In the genomic region with DNA sequence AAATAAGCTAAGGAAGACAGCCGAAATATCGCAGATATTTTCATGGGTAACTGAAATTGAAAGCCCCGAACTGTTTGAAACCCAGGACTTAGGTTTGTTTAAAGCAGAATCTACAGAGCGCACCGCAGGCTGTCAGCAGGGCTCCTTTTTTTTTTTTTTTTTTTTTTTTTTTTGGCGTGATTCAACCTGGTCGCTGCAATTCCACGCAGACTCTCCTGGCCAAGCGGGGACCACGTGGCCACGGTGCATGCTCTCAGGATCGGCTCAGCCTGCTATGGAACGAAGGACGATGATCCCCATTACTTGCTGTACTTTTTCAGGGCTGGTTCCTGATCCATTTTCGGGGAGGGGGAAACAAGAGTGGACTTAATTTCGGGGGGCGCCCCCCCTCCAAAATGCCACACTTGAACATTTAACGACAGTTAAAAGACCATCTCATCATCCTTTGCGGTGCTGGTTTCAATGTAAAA, we compare ENCODE assay signal across 8 mouse cellular contexts. TPM values are rescaled to one million over a fixed set of nuclear protein-coding genes. Genes with fewer than 3 reads are reported as not detected.
DNase-seq lines count a peak whose midpoint lies in the region; ATAC-seq and TF ChIP-seq lines count a peak whose summit lies in the region.

No protein-coding gene starts in this region.

- no peak for ATAC-seq in forebrain, embryonic 13.5 days
- ATAC-seq in intestine, postnatal 0 days: no peak
- ATAC-seq in lung, embryonic 16.5 days (ENCODE audit: low read depth): no peak

- TF ChIP-seq POLR2A in lung, adult 2 months (IDR thresholded peaks at IDR 0.05; ENCODE audit: borderline replicate concordance, extremely low read depth, low read depth, low read length): no peak
- TF ChIP-seq POLR2A in bone marrow macrophage, adult 2 months (IDR thresholded peaks at IDR 0.05; ENCODE audit: borderline replicate concordance, low read depth, low read length): no peak

- H3K27ac ChIP-seq in bone marrow macrophage, adult 2 months (ENCODE audit: insufficient read depth, low read depth, low read length): no peak overlapping the region
- H3K27ac ChIP-seq in forebrain, embryonic 13.5 days: peak overlapping the region; percentile 89
- peak overlapping the region; percentile 91; the same call in 1 of the 2 replicates for H3K27ac ChIP-seq in intestine, postnatal 0 days (ENCODE audit: low read depth, low read length)
- H3K27ac ChIP-seq in lung, embryonic 16.5 days (ENCODE audit: low read length): no peak overlapping the region

- H3K4me1 ChIP-seq in lung, adult 2 months (ENCODE audit: control insufficient read depth, insufficient read depth, low read length): 0 out of 2 replicates have a peak, but pooled peaks cover 4% of the 10 kb centered on the region
- peaks cover 9% of the 10 kb centered on the region for H3K4me1 ChIP-seq in bone marrow macrophage, adult 2 months (ENCODE audit: control insufficient read depth, insufficient read depth, low read length)
- H3K4me1 ChIP-seq in forebrain, embryonic 13.5 days: peaks cover 46% of the 10 kb centered on the region
- H3K4me1 ChIP-seq in intestine, postnatal 0 days (replicated peaks; ENCODE audit: control insufficient read depth, insufficient read depth, low read length): 0 out of 2 replicates have a peak, but pooled peaks cover 5% of the 10 kb centered on the region
- H3K4me1 ChIP-seq in lung, embryonic 16.5 days (replicated peaks; ENCODE audit: control insufficient read depth, insufficient read depth, low read length): peaks cover 18% of the 10 kb centered on the region

- 0 out of 2 replicates have a peak, but pooled peaks cover 5% of the 10 kb centered on the region for H3K27me3 ChIP-seq in forebrain, embryonic 13.5 days
- H3K27me3 ChIP-seq in intestine, postnatal 0 days (replicated peaks; ENCODE audit: control insufficient read depth, insufficient read depth, low read length): no peaks in the 10 kb centered on the region
- peaks cover 17% of the 10 kb centered on the region for H3K27me3 ChIP-seq in lung, embryonic 16.5 days (ENCODE audit: control insufficient read depth, insufficient read depth, low read depth, low read length)

- DNase-seq in lung, adult 2 months: no peak
- no peak for DNase-seq in lung, adult 18-20 months
- DNase-seq in right cerebral cortex, postnatal 25 days: peak; percentile 33
- no peak for DNase-seq in urinary bladder, postnatal 36 days (ENCODE audit: low spot score in 2 of 2)

- H3K9me3 ChIP-seq in forebrain, embryonic 13.5 days (replicated peaks): no peaks in the 10 kb centered on the region
- H3K9me3 ChIP-seq in intestine, postnatal 0 days (ENCODE audit: control insufficient read depth): no peaks in the 10 kb centered on the region
- no peaks in the 10 kb centered on the region for H3K9me3 ChIP-seq in lung, embryonic 16.5 days (ENCODE audit: control insufficient read depth, low read length)

- H3K9ac ChIP-seq in forebrain, embryonic 13.5 days: peak overlapping the region; percentile 89
- peak overlapping the region; percentile 72 for H3K9ac ChIP-seq in intestine, postnatal 0 days (ENCODE audit: low read depth, low read length)
- peak overlapping the region; percentile 77 for H3K9ac ChIP-seq in lung, embryonic 16.5 days (ENCODE audit: low read length)

- WGBS in lung, adult 2 months: 3% methylated on average over 19 of the region's 19 CpGs
- WGBS in forebrain, embryonic 13.5 days: under 1% methylated on average over 19 of the region's 19 CpGs
- WGBS in intestine, postnatal 0 days: under 1% methylated on average over 19 of the region's 19 CpGs
- 2% methylated on average over 19 of the region's 19 CpGs for WGBS in lung, embryonic 16.5 days

- TF ChIP-seq CTCF in lung, adult 2 months (IDR thresholded peaks at IDR 0.05; ENCODE audit: insufficient read depth, low read length): no peak
- no peak for TF ChIP-seq CTCF in bone marrow macrophage, adult 2 months (IDR thresholded peaks at IDR 0.05; ENCODE audit: low read depth, low read length)
- TF ChIP-seq CTCF in intestine, postnatal 0 days (IDR thresholded peaks at IDR 0.05; ENCODE audit: low read depth): no peak

- H3K4me2 ChIP-seq in forebrain, embryonic 13.5 days: peak overlapping the region; percentile 86
- peak overlapping the region; percentile 99 for H3K4me2 ChIP-seq in intestine, postnatal 0 days (replicated peaks; ENCODE audit: low read depth)
- H3K4me2 ChIP-seq in lung, embryonic 16.5 days (ENCODE audit: low read depth, low read length): peak overlapping the region; percentile 98

- peak overlapping the region; percentile 98 for H3K4me3 ChIP-seq in lung, adult 2 months (replicated peaks; ENCODE audit: extremely low read depth, low read depth, low read length)
- H3K4me3 ChIP-seq in bone marrow macrophage, adult 2 months (ENCODE audit: insufficient read depth, low read length): peak overlapping the region; percentile 89
- H3K4me3 ChIP-seq in forebrain, embryonic 13.5 days: peak overlapping the region; percentile 83
- H3K4me3 ChIP-seq in intestine, postnatal 0 days (ENCODE audit: low read depth, low read length): peak overlapping the region; percentile 65
- peak overlapping the region; percentile 71 for H3K4me3 ChIP-seq in lung, embryonic 16.5 days (ENCODE audit: low read length)

- no peaks in the 10 kb centered on the region for H3K36me3 ChIP-seq in forebrain, embryonic 13.5 days (ENCODE audit: poor library complexity, severe bottlenecking)
- no peaks in the 10 kb centered on the region for H3K36me3 ChIP-seq in intestine, postnatal 0 days (ENCODE audit: control insufficient read depth, insufficient read depth)
- H3K36me3 ChIP-seq in lung, embryonic 16.5 days (ENCODE audit: control insufficient read depth, insufficient read depth, low read length): no peaks in the 10 kb centered on the region

RNA-seq across cellular contexts. Expression of a gene that starts 1.4 kb away (rescaled TPM):
- 3.6 and 4.7 TPM in 2 replicates for polyA plus RNA-seq in lung, adult 2 months (2012; rRNA removed)
- polyA plus RNA-seq in bone marrow macrophage, adult 2 months (2012; ENCODE audit: insufficient read depth, insufficient read length, missing spikeins): 6.3 and 7.7 TPM in 2 replicates
- 25.7 and 27.3 TPM in 2 replicates for polyA plus RNA-seq in forebrain, embryonic 13.5 days (2015; fragmentation: Nextera tagmentation; extraction: Ambion mirVana)
- 6.4 and 8.3 TPM in 2 replicates for polyA plus RNA-seq in intestine, postnatal 0 days (2015; fragmentation: Nextera tagmentation; extraction: Ambion mirVana)
- polyA plus RNA-seq in lung, embryonic 16.5 days (2015; fragmentation: Nextera tagmentation; extraction: Ambion mirVana): 8.2 and 9.1 TPM in 2 replicates

RNA-seq across cellular contexts. Expression of a gene that starts 16.8 kb away (rescaled TPM):
- polyA plus RNA-seq in lung, adult 2 months (2012; rRNA removed): 3.3 and 4.3 TPM in 2 replicates
- 4.4 and 4.5 TPM in 2 replicates for polyA plus RNA-seq in bone marrow macrophage, adult 2 months (2012; ENCODE audit: insufficient read depth, insufficient read length, missing spikeins)
- polyA plus RNA-seq in forebrain, embryonic 13.5 days (2015; fragmentation: Nextera tagmentation; extraction: Ambion mirVana): 10.4 and 12.4 TPM in 2 replicates
- 3.8 and 4.5 TPM in 2 replicates for polyA plus RNA-seq in intestine, postnatal 0 days (2015; fragmentation: Nextera tagmentation; extraction: Ambion mirVana)
- 2.8 and 3.3 TPM in 2 replicates for polyA plus RNA-seq in lung, embryonic 16.5 days (2015; fragmentation: Nextera tagmentation; extraction: Ambion mirVana)

RNA-seq across cellular contexts. Expression of a gene that starts 29.3 kb away (rescaled TPM):
- 1.3 and 2.2 TPM in 2 replicates for polyA plus RNA-seq in lung, adult 2 months (2012; rRNA removed)
- 67.7 and 73.9 TPM in 2 replicates for polyA plus RNA-seq in bone marrow macrophage, adult 2 months (2012; ENCODE audit: insufficient read depth, insufficient read length, missing spikeins)
- polyA plus RNA-seq in forebrain, embryonic 13.5 days (2015; fragmentation: Nextera tagmentation; extraction: Ambion mirVana): 20.4 and 21.5 TPM in 2 replicates
- 3.5 TPM in 2 replicates for polyA plus RNA-seq in intestine, postnatal 0 days (2015; fragmentation: Nextera tagmentation; extraction: Ambion mirVana)
- polyA plus RNA-seq in lung, embryonic 16.5 days (2015; fragmentation: Nextera tagmentation; extraction: Ambion mirVana): 26.8 and 28.6 TPM in 2 replicates

Comparison
In these comparisons a context has a peak if more than half of its experiments do, and no peak if none do; other contexts are left out.
1. H3K27ac ChIP-seq: peak in forebrain, embryonic 13.5 days (single experiment) and intestine, postnatal 0 days (single experiment); none in bone marrow macrophage, adult 2 months (single experiment) and lung, embryonic 16.5 days (single experiment).
2. Peak in every context shown above with its lines, with median percentiles within 50 percentile points of each other: H3K4me3 ChIP-seq, H3K4me2 ChIP-seq and H3K9ac ChIP-seq.